Mouse (Mus musculus) bone marrow, adult 2 months (tissue): ENCODE data around the gene Fbxo47.

Experiments used
- CTCF ChIP-seq: fragments of 200-500 bp; IDR thresholded peaks from 2 replicates; pipeline ENCODE4 v1.5.1; 2011; ENCODE audit warnings: low read length, control low read depth; ENCODE audit not compliant: control insufficient read depth, insufficient read depth
- POLR2A ChIP-seq: fragments of 200-500 bp; IDR thresholded peaks from 2 replicates; pipeline ENCODE4 v1.6.1; 2011; ENCODE audit warnings: low read depth, mild to moderate bottlenecking, control low read depth, low read length, borderline replicate concordance; ENCODE audit not compliant: control insufficient read depth

DNA sequence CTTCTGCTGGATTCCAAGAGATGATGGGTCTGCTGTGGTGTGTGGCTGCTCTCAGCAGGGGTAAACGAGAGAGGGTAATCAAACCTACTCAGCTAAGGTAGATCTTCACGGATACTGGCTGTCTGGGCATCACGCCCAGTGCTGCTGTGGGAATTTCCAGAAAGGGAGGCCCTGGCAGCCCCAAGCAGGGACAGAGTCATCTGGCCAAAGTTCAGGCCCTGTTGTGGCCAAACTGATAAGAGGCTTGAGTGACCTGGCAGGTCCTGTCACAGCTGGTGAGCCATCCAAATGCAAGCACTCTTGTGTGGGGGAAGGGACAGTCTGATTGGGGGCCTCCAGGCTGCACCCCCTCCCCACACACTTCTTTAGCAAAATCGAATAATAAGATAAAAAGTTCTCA lies 63.1 kb downstream of the Fbxo47 start:
- TF ChIP-seq POLR2A (no peak), CTCF (no peak)
